Comparison of ENCODE assay signal across 24 mouse cellular contexts in the genomic region with DNA sequence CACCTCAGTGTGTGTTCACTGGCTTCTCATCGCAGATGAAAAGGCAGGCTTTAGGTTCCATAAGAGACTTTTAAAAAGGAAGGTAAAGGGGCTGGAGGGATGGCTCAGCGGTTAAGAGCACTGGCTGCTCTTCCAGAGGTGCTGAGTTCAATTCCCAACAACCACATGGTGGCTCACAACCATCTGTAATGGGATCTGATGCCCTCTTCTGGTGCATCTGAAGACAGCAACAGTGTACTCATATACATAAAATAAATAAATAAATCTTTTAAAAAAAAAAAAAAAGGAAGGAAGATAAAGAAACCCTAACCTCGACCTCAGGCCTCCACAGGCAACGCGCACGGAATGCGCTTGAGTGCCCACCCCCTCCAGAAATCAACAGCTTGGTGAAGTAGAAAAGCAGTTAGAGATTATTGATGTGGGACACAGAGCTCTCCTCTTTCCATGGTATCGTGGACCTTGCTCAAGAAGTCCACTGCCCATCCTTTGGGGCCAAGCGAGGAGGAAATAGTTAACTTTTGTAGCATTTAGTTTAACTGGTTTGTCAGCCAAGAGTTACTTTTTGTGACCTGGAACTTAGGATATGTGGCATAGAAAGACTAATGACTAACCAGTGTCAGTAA. TPM values are rescaled to one million over a fixed set of nuclear protein-coding genes. Genes with fewer than 3 reads are reported as not detected.
DNase-seq lines count a peak whose midpoint lies in the region; ATAC-seq and TF ChIP-seq lines count a peak whose summit lies in the region.
"Not testable (repeated sequence)": the region's sequence is repeated elsewhere in the genome, so short reads cannot be mapped to it uniquely, and the experiment has no call there.
"Had no signal": no experiment of that assay in that cellular context is flagged by ENCODE, and none has a peak within 500 bp of the region (broad histone marks: within the 10 kb centered on the region; RNA-seq: fewer than 3 reads in every experiment).

No protein-coding gene starts in this region.

- TF ChIP-seq POLR2A in cerebellum, adult 2 months (IDR thresholded peaks at IDR 0.05; ENCODE audit: borderline replicate concordance, insufficient read depth, low read length); kidney, adult 2 months (IDR thresholded peaks at IDR 0.05; ENCODE audit: low read depth, low read length): not testable (repeated sequence)

- H3K4me1 ChIP-seq in E14TG2a.4 (replicated peaks; ENCODE audit: low read depth, low read length) = peaks cover 61% of the 10 kb centered on the region
- H3K4me1 ChIP-seq in cerebellum, adult 2 months (ENCODE audit: control insufficient read depth, insufficient read depth, low read length) = peaks cover 11% of the 10 kb centered on the region
- not testable (repeated sequence) for H3K4me1 ChIP-seq in heart, postnatal 0 days (ENCODE audit: control insufficient read depth, insufficient read depth); midbrain, embryonic 11.5 days (ENCODE audit: control insufficient read depth, insufficient read depth, low read length)
- peaks cover 12% of the 10 kb centered on the region; the same call in 1 of the 2 replicates for H3K4me1 ChIP-seq in kidney, adult 2 months (ENCODE audit: control insufficient read depth, insufficient read depth, low read length)
- H3K4me1 ChIP-seq in liver, embryonic 15.5 days (replicated peaks) = peaks cover 48% of the 10 kb centered on the region

- DNase-seq in cerebellum, adult 2 months = peak in 1 of 2 experiments; percentile 27
- DNase-seq in heart, postnatal 0 days (ENCODE audit: low spot score); left cerebral cortex, adult 2 months (ENCODE audit: extremely low spot score in 1 of 2, low spot score in 2 of 2): not testable (repeated sequence)
- peak; percentile 81 for DNase-seq in kidney, adult 2 months
- peak; percentile 75 for DNase-seq in midbrain, embryonic 11.5 days (ENCODE audit: low spot score, missing footprints)

- not testable (repeated sequence) for H3K9me3 ChIP-seq in E14TG2a.4 (ENCODE audit: low read length); heart, postnatal 0 days (replicated peaks; ENCODE audit: control insufficient read depth, low read length); liver, embryonic 15.5 days (replicated peaks); midbrain, embryonic 11.5 days (ENCODE audit: control insufficient read depth, low read length)

- not testable (repeated sequence) for TF ChIP-seq EP300 in heart, postnatal 0 days (IDR thresholded peaks at IDR 0.05; ENCODE audit: low read depth)

- H3K27ac ChIP-seq in cerebellum, adult 2 months (ENCODE audit: insufficient read depth, low read length); heart, postnatal 0 days (ENCODE audit: low read depth); left cerebral cortex, adult 2 months; midbrain, embryonic 11.5 days (ENCODE audit: low read depth, low read length): not testable (repeated sequence)
- H3K27ac ChIP-seq in kidney, adult 2 months (ENCODE audit: insufficient read depth, low read depth, low read length) = peak overlapping the region; percentile 62
- H3K27ac ChIP-seq in liver, embryonic 15.5 days (replicated peaks) = peak overlapping the region; percentile 81

- not testable (repeated sequence) for H3K4me3 ChIP-seq in E14TG2a.4 (replicated peaks; ENCODE audit: low read length); heart, postnatal 0 days (ENCODE audit: low read depth, low read length); kidney, adult 2 months (ENCODE audit: insufficient read depth, low read depth, low read length); left cerebral cortex, adult 2 months; liver, embryonic 15.5 days (replicated peaks); midbrain, embryonic 11.5 days (ENCODE audit: low read depth, low read length)
- peak overlapping the region; percentile 6 for H3K4me3 ChIP-seq in cerebellum, adult 2 months (replicated peaks; ENCODE audit: insufficient read depth, low read depth, low read length)

- H3K27me3 ChIP-seq in E14TG2a.4 (ENCODE audit: insufficient read depth, low read length); cerebellum, adult 2 months (ENCODE audit: control insufficient read depth, insufficient read depth, low read length); heart, postnatal 0 days (ENCODE audit: control insufficient read depth, insufficient read depth, low read length); kidney, adult 2 months (replicated peaks; ENCODE audit: control insufficient read depth, insufficient read depth, low read length); liver, embryonic 15.5 days; midbrain, embryonic 11.5 days (ENCODE audit: control insufficient read depth, insufficient read depth, low read length): not testable (repeated sequence)

- not testable (repeated sequence) for H3K9ac ChIP-seq in heart, postnatal 0 days (replicated peaks; ENCODE audit: low read depth, low read length); liver, embryonic 15.5 days; midbrain, embryonic 11.5 days (ENCODE audit: low read length)

- not testable (repeated sequence) for H3K4me2 ChIP-seq in heart, postnatal 0 days (ENCODE audit: low read depth, low read length); midbrain, embryonic 11.5 days
- 0 out of 2 replicates have a peak overlapping the region, but pooled peaks have one; percentile 4 for H3K4me2 ChIP-seq in liver, embryonic 15.5 days

- ATAC-seq in heart, postnatal 0 days (ENCODE audit: insufficient read depth, low read depth); liver, embryonic 15.5 days (ENCODE audit: insufficient read depth); midbrain, embryonic 11.5 days (ENCODE audit: low FRiP score): not testable (repeated sequence)

- 87% methylated on average over 9 of the region's 9 CpGs for WGBS in cerebellum, adult 2 months
- WGBS in heart, postnatal 0 days = 65% methylated on average over 9 of the region's 9 CpGs
- 42% methylated on average over 9 of the region's 9 CpGs for WGBS in kidney, adult 2 months
- WGBS in liver, embryonic 15.5 days (ENCODE audit: insufficient replicate concordance) = 26% methylated on average over 9 of the region's 9 CpGs
- 87% methylated on average over 9 of the region's 9 CpGs for WGBS in midbrain, embryonic 11.5 days

- TF ChIP-seq CTCF in E14TG2a.4 (conservative IDR thresholded peaks at IDR 0.05; ENCODE audit: low read length) = 0 out of 2 replicates have a peak, but pooled peaks have one; percentile 6
- TF ChIP-seq CTCF in cerebellum, adult 2 months (IDR thresholded peaks at IDR 0.05; ENCODE audit: borderline replicate concordance, insufficient read depth, low read depth, low read length); kidney, adult 2 months (conservative IDR thresholded peaks at IDR 0.05; ENCODE audit: insufficient read depth, insufficient read length, low read depth, low read length): not testable (repeated sequence)
- TF ChIP-seq CTCF in heart, postnatal 0 days (IDR thresholded peaks at IDR 0.05; ENCODE audit: low read depth) = peak; percentile 13; the same call in 1 of the 2 replicates
- peak; percentile 58 for TF ChIP-seq CTCF in left cerebral cortex, adult 2 months (IDR thresholded peaks at IDR 0.05)

- intact Hi-C loops in left cerebral cortex, adult 2 months (cut with DNase I) = loop anchor here (5.0 kb wide), 2 partner anchors 108 to 188 kb away; a partner anchor contains a TSS

- H3K36me3 ChIP-seq in E14TG2a.4 (ENCODE audit: insufficient read depth, low read length) = peaks cover 49% of the 10 kb centered on the region
- H3K36me3 ChIP-seq in heart, postnatal 0 days (replicated peaks; ENCODE audit: control insufficient read depth, insufficient read depth, low read length); kidney, adult 2 months (ENCODE audit: control insufficient read depth, insufficient read depth, low read length); liver, embryonic 15.5 days (replicated peaks); midbrain, embryonic 11.5 days (ENCODE audit: control insufficient read depth, insufficient read depth, low read length): not testable (repeated sequence)

RNA-seq across cellular contexts. Expression of a gene that starts 2.5 kb away (rescaled TPM):
- polyA plus RNA-seq in cerebellum, adult 2 months (2012; rRNA removed) = 52.0 and 52.2 TPM in 2 replicates
- 24.2 and 58.7 TPM in 2 replicates for total RNA-seq in heart, postnatal 0 days (2014; rRNA removed; ENCODE audit: low replicate concordance)
- 20.7 and 28.0 TPM in 2 replicates for polyA plus RNA-seq in heart, postnatal 0 days (2015; fragmentation: Nextera tagmentation; extraction: Ambion mirVana)
- polyA plus RNA-seq in kidney, adult 2 months (2012; rRNA removed) = 47.1 and 65.2 TPM in 2 replicates
- total RNA-seq in left cerebral cortex, adult 2 months (2021) = 10 to 100 TPM; 62.0 to 66.7 TPM
- 18.2 and 22.2 TPM in 2 replicates for polyA plus RNA-seq in liver, embryonic 15.5 days (2015; fragmentation: Nextera tagmentation; extraction: Ambion mirVana)
- 69.4 and 72.2 TPM in 2 replicates for polyA plus RNA-seq in midbrain, embryonic 11.5 days (2014; fragmentation: Nextera tagmentation; extraction: Ambion mirVana)

RNA-seq across cellular contexts. Expression of a gene that starts 18.7 kb away (rescaled TPM):
- polyA plus RNA-seq in cerebellum, adult 2 months (2012; rRNA removed) = 45.2 and 45.9 TPM in 2 replicates
- total RNA-seq in heart, postnatal 0 days (2014; rRNA removed; ENCODE audit: low replicate concordance) = 84.1 and 86.2 TPM in 2 replicates
- polyA plus RNA-seq in heart, postnatal 0 days (2015; fragmentation: Nextera tagmentation; extraction: Ambion mirVana) = 37.6 and 38.5 TPM in 2 replicates
- polyA plus RNA-seq in kidney, adult 2 months (2012; rRNA removed) = 54.2 and 66.1 TPM in 2 replicates
- 10 to 100 TPM; 27.8 to 30.2 TPM for total RNA-seq in left cerebral cortex, adult 2 months (2021)
- 9.8 and 10.1 TPM in 2 replicates for polyA plus RNA-seq in liver, embryonic 15.5 days (2015; fragmentation: Nextera tagmentation; extraction: Ambion mirVana)
- 13.5 and 14.7 TPM in 2 replicates for polyA plus RNA-seq in midbrain, embryonic 11.5 days (2014; fragmentation: Nextera tagmentation; extraction: Ambion mirVana)

RNA-seq across cellular contexts. Expression of a gene that starts 22.4 kb away (rescaled TPM):
- not detected in 2 replicates for polyA plus RNA-seq in cerebellum, adult 2 months (2012; rRNA removed)
- total RNA-seq in heart, postnatal 0 days (2014; rRNA removed; ENCODE audit: low replicate concordance) = not detected in 2 replicates
- not detected in 2 replicates for polyA plus RNA-seq in heart, postnatal 0 days (2015; fragmentation: Nextera tagmentation; extraction: Ambion mirVana)
- not detected in 2 replicates for polyA plus RNA-seq in kidney, adult 2 months (2012; rRNA removed)
- total RNA-seq in left cerebral cortex, adult 2 months (2021) = not detected
- polyA plus RNA-seq in liver, embryonic 15.5 days (2015; fragmentation: Nextera tagmentation; extraction: Ambion mirVana) = not detected in 2 replicates
- not detected in 2 replicates for polyA plus RNA-seq in midbrain, embryonic 11.5 days (2014; fragmentation: Nextera tagmentation; extraction: Ambion mirVana)
- total RNA-seq: adrenal gland, postnatal 14 days; gastrocnemius, adult 18-20 months; gastrocnemius, postnatal 4 days; heart, postnatal 10 days; left cerebral cortex, adult 18-20 months; left cerebral cortex, postnatal 36 days had no signal
- polyA plus RNA-seq: embryonic facial prominence, embryonic 13.5 days; erythroblast, embryonic 14.5 days; forebrain, embryonic 12.5 days; hindbrain, embryonic 10.5 days; hindbrain, embryonic 16.5 days; kidney, embryonic 14.5 days; limb, embryonic 14.5 days; lung, embryonic 16.5 days; midbrain, embryonic 10.5 days; neural tube, embryonic 15.5 days; stomach, embryonic 15.5 days had no signal

RNA-seq across cellular contexts. Expression of a gene that starts 47.6 kb away (rescaled TPM):
- polyA plus RNA-seq in cerebellum, adult 2 months (2012; rRNA removed) = not detected in 2 replicates
- not detected in 2 replicates for total RNA-seq in heart, postnatal 0 days (2014; rRNA removed; ENCODE audit: low replicate concordance)
- not detected in 2 replicates for polyA plus RNA-seq in heart, postnatal 0 days (2015; fragmentation: Nextera tagmentation; extraction: Ambion mirVana)
- not detected in 2 replicates for polyA plus RNA-seq in kidney, adult 2 months (2012; rRNA removed)
- total RNA-seq in left cerebral cortex, adult 2 months (2021) = not detected
- polyA plus RNA-seq in liver, embryonic 15.5 days (2015; fragmentation: Nextera tagmentation; extraction: Ambion mirVana) = not detected in 2 replicates
- polyA plus RNA-seq in midbrain, embryonic 11.5 days (2014; fragmentation: Nextera tagmentation; extraction: Ambion mirVana) = not detected in 2 replicates
- total RNA-seq: adrenal gland, postnatal 14 days; gastrocnemius, adult 18-20 months; gastrocnemius, postnatal 4 days; heart, postnatal 10 days; left cerebral cortex, adult 18-20 months; left cerebral cortex, postnatal 36 days had no signal
- polyA plus RNA-seq: embryonic facial prominence, embryonic 13.5 days; erythroblast, embryonic 14.5 days; forebrain, embryonic 12.5 days; hindbrain, embryonic 10.5 days; hindbrain, embryonic 16.5 days; kidney, embryonic 14.5 days; limb, embryonic 14.5 days; lung, embryonic 16.5 days; midbrain, embryonic 10.5 days; neural tube, embryonic 15.5 days; stomach, embryonic 15.5 days had no signal
